Mouse (Mus musculus) thymus, adult 2 months (tissue): ENCODE results near the gene Map1b.

Experiments used
- CTCF ChIP-seq: fragments of 200-500 bp; IDR thresholded peaks from 2 replicates; pipeline ENCODE4 v1.5.1; 2012; ENCODE audit warnings: mild to moderate bottlenecking, control low read depth, low read length, moderate library complexity, borderline replicate concordance; ENCODE audit not compliant: control insufficient read depth, poor library complexity, insufficient read depth; ENCODE audit errors: extremely low read depth
- POLR2A ChIP-seq: fragments of 200-500 bp; IDR thresholded peaks from 2 replicates; pipeline ENCODE4 v1.6.1; 2012; ENCODE audit warnings: mild to moderate bottlenecking, low read length, control low read depth, moderate library complexity; ENCODE audit not compliant: control insufficient read depth, poor library complexity, insufficient read depth; ENCODE audit errors: extremely low read depth

DNA sequence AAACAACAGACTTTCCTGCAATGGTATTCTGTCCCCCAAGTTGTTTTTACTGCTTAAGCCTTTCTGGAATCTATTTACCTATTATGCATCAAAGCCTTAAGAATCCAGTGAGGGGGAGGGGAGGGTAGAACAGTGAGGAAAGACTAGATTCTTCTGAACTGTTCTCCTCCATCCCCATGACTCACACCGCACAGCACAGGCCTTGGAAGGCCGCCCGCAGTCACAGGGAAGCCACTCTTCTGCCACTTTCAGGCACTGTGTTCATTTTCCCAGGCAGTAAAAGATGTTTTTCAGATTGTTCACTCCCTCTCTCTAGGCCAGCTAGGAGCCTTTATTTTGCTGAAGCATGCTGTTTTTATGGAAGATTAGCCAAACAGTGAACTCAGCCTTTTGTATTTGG, 124.9 kb downstream of the Map1b start:
- TF ChIP-seq CTCF = no peak
- no peak for TF ChIP-seq POLR2A
